Mouse (Mus musculus) megakaryocyte, embryonic 14.5 days (primary cell): ENCODE data around the gene Gng13.

ENCODE experiments used
- FLI1 ChIP-seq: IDR thresholded peaks from 2 replicates; pipeline ENCODE4 v1.6.1; 2012; ENCODE audit warnings: low read length, inconsistent platforms, mixed read lengths
- GATA1 ChIP-seq: IDR thresholded peaks from 3 replicates; pipeline ENCODE4 v1.6.1; 2012; ENCODE audit warnings: mixed read lengths, low read length, inconsistent platforms, borderline replicate concordance

DNA sequence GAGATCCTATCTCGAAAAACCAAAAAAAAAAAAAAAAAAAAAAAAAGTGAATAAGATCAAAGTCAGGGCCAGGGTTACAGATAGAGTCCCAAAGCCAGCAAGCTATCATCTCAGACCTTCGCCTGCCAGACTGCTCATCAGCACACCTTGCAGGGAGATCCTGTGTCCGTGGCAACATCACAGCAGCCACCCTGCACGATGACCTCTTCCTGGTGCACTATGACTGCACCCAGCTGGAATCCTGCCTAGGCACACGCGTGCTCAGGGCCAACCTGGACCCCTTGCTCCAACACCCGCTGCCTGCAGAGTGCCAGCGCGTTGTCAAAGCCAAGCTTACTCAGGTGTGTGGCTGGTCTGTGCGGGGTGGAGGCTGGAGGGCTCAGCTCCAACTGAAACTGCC, 27.3 kb downstream of the Gng13 start:
- TF ChIP-seq GATA1 (no peak), FLI1 (no peak)
